Mouse (Mus musculus) stomach, postnatal 0 days (tissue): ENCODE results near the gene Ppfibp1. TPM values are rescaled to one million over a fixed set of nuclear protein-coding genes. Genes with fewer than 3 reads are reported as not detected.

Experiments
- ATAC-seq: fragments of 200-750 bp; cut with Nextera tagmentation; 2 replicates; pipeline ENCODE4 v1.8.0; 2017; ENCODE audit not compliant: low FRiP score, low TSS enrichment
- DNase-seq: peaks from one replicate; pipeline ENCODE4 v3.0.0-alpha.2; 2016; ENCODE audit warnings: low spot score
- H3K27ac ChIP-seq: fragments of 300-500 bp; sonication (generic); replicated peaks from 2 replicates; pipeline ENCODE4 v1.5.1; 2014; ENCODE audit warnings: mild to moderate bottlenecking, control low read depth
- H3K27me3 ChIP-seq: fragments of 300-500 bp; sonication (generic); 2 replicates; pipeline ENCODE4 v1.6.1; 2014; ENCODE audit warnings: low read length; ENCODE audit not compliant: control insufficient read depth, insufficient read depth
- H3K36me3 ChIP-seq: fragments of 300-500 bp; sonication (generic); 2 replicates; pipeline ENCODE4 v1.6.1; 2014; ENCODE audit warnings: low read length, mixed read lengths; ENCODE audit not compliant: control insufficient read depth, insufficient read depth
- H3K4me1 ChIP-seq: fragments of 300-500 bp; sonication (generic); replicated peaks from 2 replicates; pipeline ENCODE4 v1.6.1; 2014; ENCODE audit warnings: antibody characterized with exemption; ENCODE audit not compliant: control insufficient read depth, insufficient read depth
- H3K4me2 ChIP-seq: fragments of 300-500 bp; sonication (generic); replicated peaks from 2 replicates; pipeline ENCODE4 v1.6.1; 2014; ENCODE audit warnings: low read depth, mild to moderate bottlenecking, control low read depth, moderate library complexity
- H3K4me3 ChIP-seq: fragments of 300-500 bp; sonication (generic); 2 replicates; pipeline ENCODE4 v1.5.1; 2014; ENCODE audit warnings: low read depth, low read length, control low read depth
- H3K9ac ChIP-seq: fragments of 300-500 bp; sonication (generic); 2 replicates; pipeline ENCODE4 v1.6.1; 2014; ENCODE audit warnings: mild to moderate bottlenecking, low read length, control low read depth, mixed read lengths
- H3K9me3 ChIP-seq: fragments of 300-500 bp; sonication (generic); 2 replicates; pipeline ENCODE4 v1.6.1; 2016; ENCODE audit warnings: low read length; ENCODE audit not compliant: control insufficient read depth
- CTCF ChIP-seq: IDR thresholded peaks from 2 replicates; pipeline ENCODE4 v1.5.1; 2016; ENCODE audit warnings: antibody characterized with exemption, low read depth, mild to moderate bottlenecking, moderate library complexity
- EP300 ChIP-seq: optimal IDR thresholded peaks from 2 replicates; pipeline ENCODE3; 2016; ENCODE audit warnings: antibody characterized with exemption
- WGBS: fragments of 180-500 bp; shearing (Covaris S2); extraction: QIAGEN DNeasy Blood & Tissue Kit; methylation state at CpG from one replicate; pipeline ENCODE4 v1.1.7; 2014; 5-methylcytosine and 5-hydroxymethylcytosine counted together
- polyA plus RNA-seq: library from polyadenylated mRNA; unstranded; fragments of >200 nt; fragmentation: Nextera tagmentation; extraction: Ambion mirVana; gene quantifications from 2 replicates; pipeline ENCODE4 v1.2.1, GENCODE M21; 2015

Gene Ppfibp1
- polyA plus RNA-seq, 1 experiment from 2014 or later = 29.8 TPM

- Histone ChIP-seq H3K4me2 (no peak overlapping the region), H3K27me3 (no peaks in the 10 kb centered on the region), H3K27ac (no peak overlapping the region), H3K9me3 (no peaks in the 10 kb centered on the region), H3K4me1 (peaks cover 2% of the 10 kb centered on the region; the same call in 1 of the 2 replicates), H3K9ac (no peak overlapping the region), H3K36me3 (no peaks in the 10 kb centered on the region), H3K4me3 (no peak overlapping the region)
- ATAC-seq = no peak
- DNase-seq = no peak
- no peak for TF ChIP-seq CTCF
- no peak for TF ChIP-seq EP300
Observed at GRCm38 (mm10) chr6:146973830-146974229, 85.5 kb downstream of the Ppfibp1 start.

- H3K27ac ChIP-seq = no peak overlapping the region
- no peaks in the 10 kb centered on the region for H3K27me3 ChIP-seq
- no peak overlapping the region for H3K4me3 ChIP-seq
- H3K9ac ChIP-seq = no peak overlapping the region
- H3K4me1 ChIP-seq = peaks cover 2% of the 10 kb centered on the region; the same call in 1 of the 2 replicates
- H3K9me3 ChIP-seq = no peaks in the 10 kb centered on the region
- H3K4me2 ChIP-seq = no peak overlapping the region
- DNase-seq (no peak), ATAC-seq (no peak)
- no peaks in the 10 kb centered on the region for H3K36me3 ChIP-seq
- TF ChIP-seq CTCF (no peak), EP300 (no peak)
- WGBS = 80% methylated on average over 8 of the region's 8 CpGs
Observed at GRCm38 (mm10) chr6:146976446-146976845, 88.2 kb downstream of the Ppfibp1 start.

- H3K36me3 ChIP-seq = no peaks in the 10 kb centered on the region
- ATAC-seq = peak; percentile 19; the same call in 1 of the 2 replicates
- 31% methylated on average over 5 of the region's 5 CpGs for WGBS
- peak; percentile 74 for TF ChIP-seq CTCF
- no peak for TF ChIP-seq EP300
- H3K9me3 ChIP-seq = no peaks in the 10 kb centered on the region
- no peaks in the 10 kb centered on the region; the same call in 1 of the 2 replicates for H3K4me1 ChIP-seq
- H3K4me2 ChIP-seq = no peak overlapping the region
- no peak overlapping the region for H3K4me3 ChIP-seq
- DNase-seq = no peak
- no peaks in the 10 kb centered on the region for H3K27me3 ChIP-seq
- H3K9ac ChIP-seq = no peak overlapping the region
- no peak overlapping the region; the same call in 1 of the 2 replicates for H3K27ac ChIP-seq
Observed at GRCm38 (mm10) chr6:146978691-146979114, 90.4 kb downstream of the Ppfibp1 start.

- Histone ChIP-seq H3K9ac (no peak overlapping the region), H3K27ac (peak overlapping the region; percentile 74; the same call in 1 of the 2 replicates), H3K27me3 (no peaks in the 10 kb centered on the region), H3K4me2 (no peak overlapping the region), H3K4me1 (no peaks in the 10 kb centered on the region; the same call in 1 of the 2 replicates), H3K36me3 (no peaks in the 10 kb centered on the region), H3K4me3 (no peak overlapping the region), H3K9me3 (no peaks in the 10 kb centered on the region)
- 27% methylated on average over 1 of the region's 1 CpGs for WGBS
- ATAC-seq (peak; percentile 54; the same call in 1 of the 2 replicates), DNase-seq (no peak)
- TF ChIP-seq EP300 (no peak), CTCF (no peak)
Observed at GRCm38 (mm10) chr6:146979115-146979744, 90.9 kb downstream of the Ppfibp1 start.

- DNase-seq = no peak
- no peak overlapping the region for H3K4me2 ChIP-seq
- ATAC-seq = no peak
Observed at GRCm38 (mm10) chr6:146979953-146980352, 91.7 kb downstream of the Ppfibp1 start.

GRCm38 (mm10) chr6:146981249-146981835 lies 93.1 kb downstream of the Ppfibp1 start:
- no peak for DNase-seq
- WGBS = 92% methylated on average over 1 of the region's 1 CpGs

More at GRCm38 (mm10) chr6:146979953-146980352, 91.7 kb downstream of the Ppfibp1 start:
- H3K36me3 ChIP-seq = no peaks in the 10 kb centered on the region
- TF ChIP-seq CTCF = no peak
- no peak for TF ChIP-seq EP300
- H3K4me1 ChIP-seq = no peaks in the 10 kb centered on the region; the same call in 1 of the 2 replicates
- no peak overlapping the region for H3K4me3 ChIP-seq
- WGBS = 33% methylated on average over 3 of the region's 3 CpGs
- H3K27ac ChIP-seq = peak overlapping the region; percentile 74
- no peaks in the 10 kb centered on the region for H3K27me3 ChIP-seq
- no peak overlapping the region for H3K9ac ChIP-seq
- H3K9me3 ChIP-seq = no peaks in the 10 kb centered on the region

More at GRCm38 (mm10) chr6:146981249-146981835, 93.1 kb downstream of the Ppfibp1 start:
- Histone ChIP-seq H3K9me3 (no peaks in the 10 kb centered on the region), H3K9ac (no peak overlapping the region), H3K27ac (no peak overlapping the region), H3K4me1 (no peaks in the 10 kb centered on the region; the same call in 1 of the 2 replicates), H3K36me3 (no peaks in the 10 kb centered on the region), H3K4me2 (no peak overlapping the region), H3K27me3 (no peaks in the 10 kb centered on the region), H3K4me3 (no peak overlapping the region)
- ATAC-seq = no peak
- TF ChIP-seq EP300 (no peak), CTCF (no peak)
